24 mouse cellular contexts compared by ENCODE assay signal in genomic region chr3:133334691-133335090, GRCm38 (mm10). TPM values are rescaled to one million over a fixed set of nuclear protein-coding genes. Genes with fewer than 3 reads are reported as not detected.
DNase-seq lines count a peak whose midpoint lies in the region; ATAC-seq and TF ChIP-seq lines count a peak whose summit lies in the region.
"Had no signal": no experiment of that assay in that cellular context is flagged by ENCODE, and none has a peak within 500 bp of the region (broad histone marks: within the 10 kb centered on the region; RNA-seq: fewer than 3 reads in every experiment).

No protein-coding gene starts in this region.

- peak overlapping the region; percentile 32 for H3K4me2 ChIP-seq in heart, embryonic 16.5 days (ENCODE audit: low read depth, low read length)
- H3K4me2 ChIP-seq: embryonic facial prominence, embryonic 15.5 days; hindbrain, embryonic 15.5 days had no signal

- CTCF ChIA-PET in Patski (lab: Charles Lee): interaction anchor here (1.0 to 2.4 kb wide), 4 partner anchors 12 to 31 kb away, joined by 3 to 8 read pairs (median 5); no protein-coding TSS in a partner anchor

- no peak overlapping the region for H3K4me3 ChIP-seq in heart, embryonic 16.5 days (ENCODE audit: low read length)
- H3K4me3 ChIP-seq: embryonic facial prominence, embryonic 15.5 days; erythroblast, embryonic 14.5 days; forebrain, embryonic 10.5 days; heart, adult 2 months; hindbrain, embryonic 15.5 days had no signal

- intact Hi-C loops in heart, postnatal 14 days (cut with DNase I): loop anchor here (10.0 kb wide), 2 partner anchors 140 to 220 kb away; no protein-coding TSS in a partner anchor

- POLR2A ChIA-PET in Patski (lab: Charles Lee): no interaction called here

- H3K9me3 ChIP-seq in heart, embryonic 16.5 days (replicated peaks; ENCODE audit: control insufficient read depth, low read length): no peaks in the 10 kb centered on the region
- H3K9me3 ChIP-seq: embryonic facial prominence, embryonic 15.5 days; forebrain, embryonic 10.5 days; G1E; hindbrain, embryonic 15.5 days had no signal

- H3K36me3 ChIP-seq in heart, embryonic 16.5 days (ENCODE audit: control insufficient read depth, insufficient read depth): peaks cover 7% of the 10 kb centered on the region; the same call in 1 of the 2 replicates
- H3K36me3 ChIP-seq: hindbrain, embryonic 15.5 days had no signal

- in situ Hi-C loops in Patski (cut with MboI; ENCODE audit: low pct_unique_long_range_greater_than_20kb): loop anchor here (25.0 kb wide), 1 partner anchor 1303 kb away; no protein-coding TSS in a partner anchor

- no peaks in the 10 kb centered on the region for H3K27me3 ChIP-seq in heart, embryonic 16.5 days (ENCODE audit: control insufficient read depth, insufficient read depth, low read length)
- H3K27me3 ChIP-seq in Patski: no peaks in the 10 kb centered on the region
- H3K27me3 ChIP-seq: embryonic facial prominence, embryonic 15.5 days; hindbrain, embryonic 15.5 days had no signal

- TF ChIP-seq CTCF in Patski (IDR thresholded peaks at IDR 0.05): no peak

- DNase-seq in heart, adult 11 months: peak; percentile 44
- no peak for DNase-seq in heart, postnatal 14 days
- DNase-seq in heart, adult 18-20 months: no peak
- DNase-seq in Patski (ENCODE audit: low read depth, low spot score): no peak
- DNase-seq in testis, postnatal 10 days (ENCODE audit: low spot score): no peak
- no peak for DNase-seq in layer of hippocampus, adult 8-10 months (ENCODE audit: low spot score in 2 of 2)
- DNase-seq: adrenal gland, postnatal 10 days; cerebellum, adult 11 months; cerebellum, adult 8-10 months; cerebellum, postnatal 14 days; embryo, embryonic 11 days; gastrocnemius, postnatal 36 days; heart, adult 2 months; heart, postnatal 10 days; kidney, adult 8-10 months had no signal

- no peak for ATAC-seq in heart, embryonic 16.5 days (replicated peaks; ENCODE audit: extremely low read depth, insufficient read depth, low FRiP score)
- ATAC-seq in Patski: peak; percentile 10
- ATAC-seq: forebrain, embryonic 14.5 days; inflammation-experienced regulatory T-cells, adult 6 months; intestine, postnatal 0 days had no signal

- WGBS in heart, embryonic 16.5 days: 68% methylated on average over 5 of the region's 5 CpGs

- peak overlapping the region; percentile 58 for H3K27ac ChIP-seq in heart, embryonic 16.5 days (ENCODE audit: low read length)
- H3K27ac ChIP-seq: embryonic facial prominence, embryonic 15.5 days; forebrain, embryonic 10.5 days; heart, adult 2 months; hindbrain, embryonic 15.5 days had no signal

- peaks cover 21% of the 10 kb centered on the region for H3K4me1 ChIP-seq in heart, embryonic 16.5 days (ENCODE audit: control insufficient read depth, insufficient read depth, low read length)
- H3K4me1 ChIP-seq: forebrain, embryonic 10.5 days had no signal

- peak overlapping the region; percentile 38 for H3K9ac ChIP-seq in heart, embryonic 16.5 days (ENCODE audit: low read length)
- H3K9ac ChIP-seq: embryonic facial prominence, embryonic 15.5 days; hindbrain, embryonic 15.5 days had no signal

RNA-seq across cellular contexts. Expression of gene Ppa2, which starts 24.8 kb away (rescaled TPM):
- total RNA-seq in heart, postnatal 14 days (2021): 100 to 1,000 TPM; 110 to 112 TPM
- polyA plus RNA-seq in heart, embryonic 16.5 days (2015; fragmentation: Nextera tagmentation; extraction: Ambion mirVana): 129 and 134 TPM in 2 replicates
- total RNA-seq in heart, adult 18-20 months (2021): 100 to 1,000 TPM; 150 to 157 TPM
- 111 TPM for polyA plus RNA-seq in Patski (2021)
- total RNA-seq in layer of hippocampus, adult 8-10 months (2022): 10 to 100 TPM; 43.2 to 56.4 (median 53.2) TPM
